Comparison of ENCODE assay signal across 7 mouse cellular contexts in the genomic region with DNA sequence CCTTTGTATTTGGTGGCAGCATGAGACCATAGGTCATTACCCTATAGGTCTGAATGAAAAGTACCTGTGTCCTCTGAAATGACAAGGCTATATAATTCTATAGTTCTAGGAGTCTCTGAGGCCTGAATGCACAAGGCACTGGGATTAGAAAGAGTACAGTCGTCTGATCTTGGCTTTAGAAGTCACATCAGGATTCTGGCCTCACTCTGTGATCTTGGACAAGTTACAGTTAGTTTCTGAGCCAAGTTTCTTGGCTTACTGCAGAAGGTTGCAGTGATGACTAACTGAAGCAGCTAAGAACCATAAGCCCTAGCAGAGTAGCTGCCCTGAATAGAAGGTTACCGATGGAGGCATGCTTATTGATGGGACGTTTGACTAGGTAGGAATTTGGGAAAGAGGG. TPM values are rescaled to one million over a fixed set of nuclear protein-coding genes. Genes with fewer than 3 reads are reported as not detected.
DNase-seq lines count a peak whose midpoint lies in the region; ATAC-seq and TF ChIP-seq lines count a peak whose summit lies in the region.

No protein-coding gene starts in this region.

- DNase-seq in 3134 (ENCODE audit: extremely low read depth, insufficient read length, low spot score): peak; percentile 46
- DNase-seq in 416B (ENCODE audit: low read depth): peak; percentile 63
- no peak for DNase-seq in thymus, adult 18-20 months

- H3K9ac ChIP-seq in forebrain, embryonic 12.5 days: peak overlapping the region; percentile 68; the same call in 1 of the 2 replicates
- no peak overlapping the region for H3K9ac ChIP-seq in intestine, postnatal 0 days (ENCODE audit: low read depth, low read length)
- H3K9ac ChIP-seq in midbrain, embryonic 12.5 days (replicated peaks): no peak overlapping the region

- H3K4me2 ChIP-seq in forebrain, embryonic 12.5 days: peak overlapping the region; percentile 66
- peak overlapping the region; percentile 77 for H3K4me2 ChIP-seq in intestine, postnatal 0 days (replicated peaks; ENCODE audit: low read depth)
- H3K4me2 ChIP-seq in midbrain, embryonic 12.5 days (replicated peaks): peak overlapping the region; percentile 70

- peaks cover 24% of the 10 kb centered on the region for H3K4me1 ChIP-seq in forebrain, embryonic 12.5 days
- H3K4me1 ChIP-seq in intestine, postnatal 0 days (replicated peaks; ENCODE audit: control insufficient read depth, insufficient read depth, low read length): 0 out of 2 replicates have a peak, but pooled peaks cover 4% of the 10 kb centered on the region
- H3K4me1 ChIP-seq in midbrain, embryonic 12.5 days: peaks cover 16% of the 10 kb centered on the region

- no peaks in the 10 kb centered on the region for H3K9me3 ChIP-seq in forebrain, embryonic 12.5 days
- no peaks in the 10 kb centered on the region for H3K9me3 ChIP-seq in intestine, postnatal 0 days (ENCODE audit: control insufficient read depth)
- no peaks in the 10 kb centered on the region for H3K9me3 ChIP-seq in midbrain, embryonic 12.5 days

- no peaks in the 10 kb centered on the region for H3K27me3 ChIP-seq in forebrain, embryonic 12.5 days
- H3K27me3 ChIP-seq in intestine, postnatal 0 days (replicated peaks; ENCODE audit: control insufficient read depth, insufficient read depth, low read length): no peaks in the 10 kb centered on the region
- no peaks in the 10 kb centered on the region for H3K27me3 ChIP-seq in midbrain, embryonic 12.5 days

- H3K27ac ChIP-seq in forebrain, embryonic 12.5 days: no peak overlapping the region
- H3K27ac ChIP-seq in intestine, postnatal 0 days (ENCODE audit: low read depth, low read length): no peak overlapping the region
- H3K27ac ChIP-seq in midbrain, embryonic 12.5 days (replicated peaks): no peak overlapping the region

- no peak for TF ChIP-seq CTCF in intestine, postnatal 0 days (IDR thresholded peaks at IDR 0.05; ENCODE audit: low read depth)

- ATAC-seq in forebrain, embryonic 12.5 days (ENCODE audit: low FRiP score): no peak
- no peak for ATAC-seq in intestine, postnatal 0 days
- no peak for ATAC-seq in midbrain, embryonic 12.5 days (ENCODE audit: low FRiP score, low read depth)
- no peak for ATAC-seq in activated CD4-positive, CD25-positive, alpha-beta regulatory T cell, adult 4 months

- H3K4me3 ChIP-seq in forebrain, embryonic 12.5 days (replicated peaks): peak overlapping the region; percentile 56
- H3K4me3 ChIP-seq in intestine, postnatal 0 days (ENCODE audit: low read depth, low read length): peak overlapping the region; percentile 54; the same call in 1 of the 2 replicates
- peak overlapping the region; percentile 58 for H3K4me3 ChIP-seq in midbrain, embryonic 12.5 days

- no peaks in the 10 kb centered on the region for H3K36me3 ChIP-seq in forebrain, embryonic 12.5 days (replicated peaks)
- no peaks in the 10 kb centered on the region for H3K36me3 ChIP-seq in intestine, postnatal 0 days (ENCODE audit: control insufficient read depth, insufficient read depth)
- H3K36me3 ChIP-seq in midbrain, embryonic 12.5 days: no peaks in the 10 kb centered on the region

- 52% methylated on average over 3 of the region's 3 CpGs for WGBS in forebrain, embryonic 12.5 days
- WGBS in intestine, postnatal 0 days: 36% methylated on average over 3 of the region's 3 CpGs
- 47% methylated on average over 3 of the region's 3 CpGs for WGBS in midbrain, embryonic 12.5 days

RNA-seq across cellular contexts. Expression of a gene that starts 1.8 kb away (rescaled TPM):
- polyA plus RNA-seq in forebrain, embryonic 12.5 days (2016; fragmentation: Nextera tagmentation; extraction: Ambion mirVana): 16.6 and 18.3 TPM in 2 replicates
- 25.4 and 26.9 TPM in 2 replicates for polyA plus RNA-seq in intestine, postnatal 0 days (2015; fragmentation: Nextera tagmentation; extraction: Ambion mirVana)
- 19.5 and 20.7 TPM in 2 replicates for polyA plus RNA-seq in midbrain, embryonic 12.5 days (2016; fragmentation: Nextera tagmentation; extraction: Ambion mirVana)
- 10 to 100 TPM; 16.3 to 22.9 TPM for polyA plus RNA-seq in activated CD4-positive, CD25-positive, alpha-beta regulatory T cell, adult 4 months (2017; shearing (Covaris generic))

RNA-seq across cellular contexts. Expression of a gene that starts 2.0 kb away (rescaled TPM):
- 19.7 and 21.5 TPM in 2 replicates for polyA plus RNA-seq in forebrain, embryonic 12.5 days (2016; fragmentation: Nextera tagmentation; extraction: Ambion mirVana)
- polyA plus RNA-seq in intestine, postnatal 0 days (2015; fragmentation: Nextera tagmentation; extraction: Ambion mirVana): 2.6 and 2.8 TPM in 2 replicates
- 17.1 and 19.3 TPM in 2 replicates for polyA plus RNA-seq in midbrain, embryonic 12.5 days (2016; fragmentation: Nextera tagmentation; extraction: Ambion mirVana)
- 1 to 10 TPM; 3.1 to 4.2 TPM for polyA plus RNA-seq in activated CD4-positive, CD25-positive, alpha-beta regulatory T cell, adult 4 months (2017; shearing (Covaris generic))

Comparison
In these comparisons a context has a peak if more than half of its experiments do, and no peak if none do; other contexts are left out.
1. DNase-seq: peak in 3134 (single experiment) and 416B (single experiment); none in thymus, adult 18-20 months (0 of 2).
2. Peak in every context shown above with its lines, with median percentiles within 50 percentile points of each other: H3K4me2 ChIP-seq and H3K4me3 ChIP-seq.